Mouse (Mus musculus): ENCODE data around the gene Rbm25.

- TF ChIP-seq POLR2A (IDR thresholded peaks at IDR 0.05; ENCODE audit: borderline replicate concordance, extremely low read depth, low read depth, low read length), result no peak
- no peak for TF ChIP-seq CTCF (IDR thresholded peaks at IDR 0.05; ENCODE audit: insufficient read depth, low read length)
Observed at GRCm38 (mm10) chr12:83624321-83624720, 6.7 kb upstream of the Rbm25 start.
